Mouse (Mus musculus): Measurements from ENCODE around the gene Gm17387. TPM values are rescaled to one million over a fixed set of nuclear protein-coding genes. Genes with fewer than 3 reads are reported as not detected.

The Gm17387 gene
- polyA plus RNA-seq (2016; fragmentation: Nextera tagmentation; extraction: Ambion mirVana) = not detected in 2 replicates

DNA sequence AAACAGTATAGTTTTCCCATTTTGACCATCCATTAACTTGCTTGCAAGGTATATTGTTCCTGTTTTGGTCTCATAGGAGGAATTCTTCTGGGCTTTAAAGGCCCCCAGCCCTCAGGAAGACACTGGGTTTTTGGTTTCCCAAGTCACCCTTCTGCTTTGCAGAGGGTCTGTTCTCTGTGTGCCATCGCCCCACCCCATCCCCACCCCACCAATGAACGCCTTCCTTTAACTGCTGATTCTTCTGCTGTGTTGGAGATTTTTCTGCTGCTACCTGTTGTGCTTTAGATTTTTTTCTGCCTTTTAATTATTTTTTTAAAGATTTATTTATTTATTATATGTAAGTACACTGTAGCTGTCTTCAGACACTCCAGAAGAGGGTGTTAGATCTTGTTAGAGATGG lies at the start of gene Gm17387:
Gm17387 (plus strand) TSS at position 301 of the 400 bp plus-strand sequence.
- H3K36me3 ChIP-seq = no peaks in the 10 kb centered on the region
- no peak within 1 kb of the TSS for H3K27ac ChIP-seq
- H3K4me1 ChIP-seq = peaks cover 17% of the 10 kb centered on the region
- H3K4me3 ChIP-seq = no peak within 1 kb of the TSS
- H3K9me3 ChIP-seq (replicated peaks) = no peaks in the 10 kb centered on the region
- WGBS = 86% methylated on average over 2 of the region's 2 CpGs
- H3K27me3 ChIP-seq (ENCODE audit: low read depth, poor library complexity, severe bottlenecking) = no peaks in the 10 kb centered on the region
- DNase-seq (ENCODE audit: low spot score) = no peak

DNA sequence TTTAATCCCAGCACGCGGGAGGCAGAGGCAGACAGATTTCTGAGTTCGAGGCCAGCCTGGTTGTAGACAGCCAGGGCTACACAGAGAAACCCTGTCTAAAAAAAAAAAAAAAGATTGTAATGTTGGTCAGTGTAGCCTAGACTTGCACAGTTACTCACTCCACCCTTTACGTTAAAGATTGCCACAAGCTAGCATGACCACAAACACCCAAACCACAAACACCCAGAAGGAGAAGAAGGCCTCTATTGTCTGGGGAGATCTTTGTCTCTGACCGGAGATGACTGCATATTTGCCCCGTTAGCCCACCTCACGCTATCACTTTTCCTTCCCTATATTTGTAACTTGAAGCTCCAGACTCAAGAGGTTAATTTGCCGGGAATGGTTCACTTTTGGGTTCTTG lies 47.2 kb upstream of the Gm17387 start:
- no peak for DNase-seq (ENCODE audit: low spot score)
- no peak overlapping the region for H3K4me3 ChIP-seq
- H3K27ac ChIP-seq = no peak overlapping the region
- 0 out of 2 replicates have a peak, but pooled peaks cover 2% of the 10 kb centered on the region for H3K4me1 ChIP-seq
- no peaks in the 10 kb centered on the region for H3K36me3 ChIP-seq
- H3K9me3 ChIP-seq (replicated peaks) = no peaks in the 10 kb centered on the region
- no peaks in the 10 kb centered on the region for H3K27me3 ChIP-seq (ENCODE audit: low read depth, poor library complexity, severe bottlenecking)
- 94% methylated on average over 8 of the region's 8 CpGs for WGBS

DNA sequence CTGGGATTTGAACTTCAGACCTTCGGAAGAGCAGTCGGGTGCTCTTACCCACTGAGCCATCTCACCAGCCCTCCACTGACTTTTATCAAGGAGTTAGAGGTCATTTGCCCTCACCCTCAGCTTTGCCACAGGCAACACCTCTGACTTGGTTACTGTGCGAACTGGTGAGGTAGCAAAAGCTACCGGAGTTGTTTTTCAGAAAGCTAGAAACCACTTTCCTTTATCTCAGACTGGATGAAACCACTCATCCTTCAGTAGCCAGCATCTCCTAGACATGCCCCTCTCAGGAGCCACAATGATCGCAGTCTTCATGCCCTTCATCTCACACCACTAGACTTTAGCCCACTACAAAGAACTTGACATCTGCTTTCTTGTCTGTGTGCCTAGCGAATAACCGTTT lies 46.0 kb upstream of the Gm17387 start:
- Histone ChIP-seq H3K27me3 (ENCODE audit: low read depth, poor library complexity, severe bottlenecking) (no peaks in the 10 kb centered on the region), H3K4me3 (no peak overlapping the region), H3K4me1 (0 out of 2 replicates have a peak, but pooled peaks cover 2% of the 10 kb centered on the region), H3K9me3 (replicated peaks) (no peaks in the 10 kb centered on the region), H3K27ac (no peak overlapping the region), H3K36me3 (no peaks in the 10 kb centered on the region)
- 92% methylated on average over 7 of the region's 7 CpGs for WGBS
- no peak for DNase-seq (ENCODE audit: low spot score)

DNA sequence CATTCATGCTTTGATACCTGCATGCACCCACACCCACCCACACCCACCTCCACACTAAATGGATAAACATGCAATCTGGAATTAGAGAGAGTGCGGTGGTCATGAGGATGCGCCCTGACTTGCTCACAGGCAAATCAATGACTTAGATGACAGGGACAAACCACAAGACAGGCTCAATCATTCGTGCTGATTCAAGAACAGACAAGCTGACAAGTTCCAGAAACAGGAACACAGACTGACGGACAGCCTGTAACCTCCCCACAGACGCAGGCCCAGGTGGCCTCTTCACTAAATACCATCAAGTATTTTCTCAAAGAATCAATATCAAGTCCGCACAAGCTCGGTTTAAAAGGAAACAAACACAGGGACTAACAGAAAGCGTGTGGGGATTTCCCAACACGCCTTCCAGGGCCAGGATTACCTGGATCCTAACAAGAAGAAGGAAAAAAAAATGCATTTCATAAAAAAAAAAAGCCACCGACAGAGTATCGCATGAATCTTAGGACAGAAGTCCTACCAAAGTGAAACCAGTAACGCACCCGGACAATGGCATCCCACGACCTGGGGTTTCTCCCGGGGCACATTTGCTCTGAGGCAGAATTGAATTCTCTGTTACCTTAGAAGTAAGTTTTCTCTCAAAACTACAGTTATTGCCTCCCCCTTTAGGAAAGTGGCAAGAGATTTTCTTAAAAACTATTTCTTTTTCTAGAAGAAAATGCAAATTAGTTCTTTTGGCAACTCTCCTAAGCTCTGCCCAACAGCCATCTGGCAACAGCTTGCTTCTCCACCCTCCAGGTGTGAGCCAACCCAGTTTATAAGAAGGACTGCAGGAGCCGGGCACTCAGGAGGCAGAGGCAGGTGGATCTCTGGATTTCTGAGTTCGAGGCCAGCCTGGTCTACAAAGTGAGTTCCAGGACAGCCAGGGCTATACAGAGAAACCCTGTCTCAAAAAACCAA lies 41.5 kb upstream of the Gm17387 start:
- Histone ChIP-seq H3K27me3 (ENCODE audit: low read depth, poor library complexity, severe bottlenecking) (no peaks in the 10 kb centered on the region), H3K27ac (no peak overlapping the region), H3K36me3 (no peaks in the 10 kb centered on the region), H3K4me3 (no peak overlapping the region), H3K4me1 (peaks cover 16% of the 10 kb centered on the region), H3K9me3 (replicated peaks) (no peaks in the 10 kb centered on the region)
- no peak for DNase-seq (ENCODE audit: low spot score)
- 86% methylated on average over 17 of the region's 17 CpGs for WGBS

DNA sequence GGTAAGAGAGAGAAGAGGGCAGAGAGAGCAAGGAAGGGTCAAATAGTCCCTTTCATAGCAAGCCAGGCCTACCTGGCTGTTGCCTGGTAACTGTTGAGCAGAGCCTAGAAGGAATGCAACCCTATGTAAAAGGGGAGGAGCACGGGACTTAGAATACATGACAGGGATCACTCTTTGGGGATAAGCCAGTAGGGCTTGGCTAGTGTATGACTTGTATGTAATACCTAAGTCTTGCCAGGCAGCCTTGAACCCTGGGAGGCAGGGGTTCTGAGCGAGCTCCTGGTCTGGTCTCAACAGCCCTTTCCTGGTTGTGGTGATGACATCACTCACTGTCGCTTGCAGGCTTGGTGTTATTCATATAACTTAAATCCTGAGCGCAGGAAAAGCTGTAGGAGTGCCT lies 39.9 kb upstream of the Gm17387 start:
- Histone ChIP-seq H3K4me1 (peaks cover 16% of the 10 kb centered on the region), H3K4me3 (no peak overlapping the region), H3K27me3 (ENCODE audit: low read depth, poor library complexity, severe bottlenecking) (no peaks in the 10 kb centered on the region), H3K9me3 (replicated peaks) (no peaks in the 10 kb centered on the region), H3K27ac (no peak overlapping the region), H3K36me3 (no peaks in the 10 kb centered on the region)
- DNase-seq (ENCODE audit: low spot score) = no peak
- 83% methylated on average over 4 of the region's 4 CpGs for WGBS

DNA sequence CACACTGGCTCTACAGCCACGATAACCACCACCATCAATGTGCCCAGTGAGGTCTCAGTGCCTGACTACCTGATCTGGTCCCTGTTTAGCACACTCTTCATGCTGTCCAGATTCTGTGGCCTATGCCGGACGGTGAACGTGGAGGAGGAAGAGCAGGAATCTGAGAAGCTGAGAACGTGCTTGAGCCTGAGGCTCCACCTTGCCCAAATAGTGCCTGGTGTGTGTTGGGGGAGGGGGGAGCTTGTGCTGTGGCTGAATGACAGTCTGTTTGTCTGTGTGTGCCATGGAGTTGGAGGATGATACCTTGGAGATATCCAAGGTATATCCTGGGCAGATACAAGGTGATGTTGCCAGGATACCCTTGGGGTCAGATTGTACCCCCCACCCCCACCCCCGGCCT lies 38.7 kb upstream of the Gm17387 start:
- H3K4me3 ChIP-seq = no peak overlapping the region
- peaks cover 16% of the 10 kb centered on the region for H3K4me1 ChIP-seq
- 68% methylated on average over 6 of the region's 6 CpGs for WGBS
- no peaks in the 10 kb centered on the region for H3K27me3 ChIP-seq (ENCODE audit: low read depth, poor library complexity, severe bottlenecking)
- H3K27ac ChIP-seq = peak overlapping the region; percentile 37; the same call in 1 of the 2 replicates
- H3K36me3 ChIP-seq = no peaks in the 10 kb centered on the region
- DNase-seq (ENCODE audit: low spot score) = no peak
- H3K9me3 ChIP-seq (replicated peaks) = no peaks in the 10 kb centered on the region

DNA sequence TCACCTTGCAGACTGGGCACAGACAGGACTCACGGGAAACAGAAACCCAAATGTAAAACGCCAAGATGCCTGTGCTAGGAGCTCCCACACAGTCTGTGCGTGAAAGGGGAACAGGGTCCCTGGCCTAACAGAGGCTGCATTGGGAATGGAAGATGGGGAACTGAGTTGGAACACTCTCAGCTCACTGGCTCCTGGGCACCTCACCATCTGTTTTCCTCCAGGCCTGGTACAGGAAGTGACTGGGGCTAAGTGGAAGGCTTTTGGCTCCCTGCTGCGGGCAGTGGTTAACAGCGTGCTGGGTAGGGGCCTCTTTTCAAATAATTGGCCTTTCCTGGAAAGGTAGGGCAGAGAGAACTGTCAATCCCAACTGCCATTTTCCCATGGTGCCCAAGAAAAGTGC lies 38.3 kb upstream of the Gm17387 start:
- Histone ChIP-seq H3K9me3 (replicated peaks) (no peaks in the 10 kb centered on the region), H3K4me1 (peaks cover 16% of the 10 kb centered on the region), H3K27ac (peak overlapping the region; percentile 37; the same call in 1 of the 2 replicates), H3K4me3 (no peak overlapping the region), H3K36me3 (no peaks in the 10 kb centered on the region), H3K27me3 (ENCODE audit: low read depth, poor library complexity, severe bottlenecking) (no peaks in the 10 kb centered on the region)
- DNase-seq (ENCODE audit: low spot score) = no peak
- WGBS = 60% methylated on average over 5 of the region's 5 CpGs

DNA sequence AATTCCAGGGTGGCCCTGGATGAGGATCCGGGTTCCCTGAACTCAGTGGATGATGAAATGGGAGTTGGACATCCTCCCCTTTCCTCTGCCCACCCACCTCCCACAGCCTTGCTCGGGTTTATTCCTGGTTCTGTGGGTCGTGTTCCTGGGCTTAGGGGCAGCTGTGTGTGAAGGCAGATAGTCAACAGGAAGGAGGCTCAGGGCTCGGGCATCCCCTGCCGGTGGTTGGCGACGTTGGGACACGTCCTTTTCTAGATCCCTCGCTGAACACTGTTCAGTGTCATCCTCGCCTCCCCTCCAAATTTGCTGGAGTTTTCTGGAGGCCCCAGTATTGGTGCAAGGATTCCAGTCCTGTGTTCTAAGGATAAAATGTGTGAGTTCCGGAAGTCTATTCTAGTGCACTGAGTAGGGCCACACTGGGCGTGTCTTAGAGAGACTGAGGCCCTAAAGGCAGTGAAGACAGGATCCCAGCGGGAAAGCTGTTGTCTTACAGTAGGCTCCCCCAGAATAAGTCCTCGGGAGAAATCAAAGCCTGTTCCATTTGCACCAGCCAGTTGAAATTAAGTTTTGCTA lies 37.7 kb upstream of the Gm17387 start:
- Histone ChIP-seq H3K36me3 (no peaks in the 10 kb centered on the region), H3K4me1 (peaks cover 16% of the 10 kb centered on the region)

DNA sequence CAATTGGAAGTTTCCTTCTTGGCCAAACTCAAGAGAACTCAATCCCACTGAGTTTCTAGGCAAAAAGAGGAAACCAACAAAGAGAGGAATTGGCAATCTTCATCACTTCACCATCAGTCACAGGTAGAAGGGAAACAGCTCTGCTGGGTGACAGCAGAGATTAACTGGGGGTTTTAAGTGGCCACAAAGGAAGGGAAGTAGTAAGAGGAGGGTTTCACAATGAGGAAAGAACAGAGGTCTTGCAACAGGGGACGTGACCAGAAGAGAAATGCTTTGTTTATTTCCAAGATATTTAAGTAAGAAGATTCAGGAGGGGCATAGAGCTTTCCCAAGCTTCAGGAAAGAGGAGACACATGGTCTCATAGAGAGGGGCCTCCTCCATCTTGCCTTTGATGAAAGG lies 31.1 kb upstream of the Gm17387 start:
- no peaks in the 10 kb centered on the region for H3K4me1 ChIP-seq
- H3K36me3 ChIP-seq = no peaks in the 10 kb centered on the region
- no peak for DNase-seq (ENCODE audit: low spot score)
- no peaks in the 10 kb centered on the region for H3K9me3 ChIP-seq (replicated peaks)
- no peak overlapping the region for H3K27ac ChIP-seq
- H3K27me3 ChIP-seq (ENCODE audit: low read depth, poor library complexity, severe bottlenecking) = no peaks in the 10 kb centered on the region
- no peak overlapping the region for H3K4me3 ChIP-seq
- 51% methylated on average over 1 of the region's 1 CpGs for WGBS

More for the DNA sequence above, 37.7 kb upstream of the Gm17387 start:
- H3K27ac ChIP-seq = peak overlapping the region; percentile 56; the same call in 1 of the 2 replicates
- WGBS = 85% methylated on average over 14 of the region's 14 CpGs
- no peaks in the 10 kb centered on the region for H3K27me3 ChIP-seq (ENCODE audit: low read depth, poor library complexity, severe bottlenecking)
- H3K9me3 ChIP-seq (replicated peaks) = no peaks in the 10 kb centered on the region
- no peak for DNase-seq (ENCODE audit: low spot score)
- no peak overlapping the region for H3K4me3 ChIP-seq

DNA sequence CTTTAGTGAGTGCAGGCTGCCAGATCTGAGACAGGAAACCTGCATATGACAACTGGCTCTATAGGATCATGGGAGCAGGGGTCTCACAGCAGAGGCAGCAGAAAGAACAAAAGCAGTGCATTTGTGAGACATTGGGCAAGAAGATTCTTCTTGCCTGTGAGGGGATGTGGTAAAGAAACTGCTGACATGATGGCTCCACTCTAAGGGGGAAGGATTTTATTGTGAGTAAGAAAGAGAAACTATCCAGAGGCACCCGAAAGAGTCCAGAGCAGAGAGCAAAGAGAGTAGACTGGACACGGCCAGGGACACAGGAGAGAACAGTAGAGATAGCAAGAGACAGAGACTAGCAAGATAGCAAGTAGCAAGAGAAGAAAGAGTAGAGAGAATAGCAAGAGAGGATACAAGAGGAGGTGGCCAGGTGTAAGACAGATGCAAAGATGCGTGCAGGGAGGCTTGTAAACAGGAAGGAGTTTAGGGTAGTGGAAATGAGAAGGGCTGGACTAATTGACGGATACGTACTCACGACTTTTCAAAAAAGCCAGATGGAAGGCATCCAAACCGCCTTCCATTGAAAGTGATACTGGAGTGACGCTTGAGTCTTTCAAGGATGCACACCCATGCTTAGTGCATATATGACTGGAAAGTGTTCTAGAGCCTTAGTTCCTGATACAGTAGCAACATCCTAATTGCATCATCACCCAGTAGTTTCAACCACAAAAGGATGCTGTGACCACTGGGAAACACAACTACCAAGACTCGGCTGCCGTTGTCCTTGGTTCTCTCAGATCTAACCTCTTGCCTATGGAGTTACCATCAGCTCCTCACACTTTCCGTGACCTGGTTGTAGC lies 29.9 kb upstream of the Gm17387 start:
- H3K36me3 ChIP-seq = no peaks in the 10 kb centered on the region
- no peak overlapping the region for H3K27ac ChIP-seq
- DNase-seq (ENCODE audit: low spot score) = no peak
- H3K9me3 ChIP-seq (replicated peaks) = no peaks in the 10 kb centered on the region
- WGBS = 90% methylated on average over 11 of the region's 11 CpGs
- no peaks in the 10 kb centered on the region for H3K4me1 ChIP-seq
- H3K27me3 ChIP-seq (ENCODE audit: low read depth, poor library complexity, severe bottlenecking) = no peaks in the 10 kb centered on the region
- H3K4me3 ChIP-seq = no peak overlapping the region

DNA sequence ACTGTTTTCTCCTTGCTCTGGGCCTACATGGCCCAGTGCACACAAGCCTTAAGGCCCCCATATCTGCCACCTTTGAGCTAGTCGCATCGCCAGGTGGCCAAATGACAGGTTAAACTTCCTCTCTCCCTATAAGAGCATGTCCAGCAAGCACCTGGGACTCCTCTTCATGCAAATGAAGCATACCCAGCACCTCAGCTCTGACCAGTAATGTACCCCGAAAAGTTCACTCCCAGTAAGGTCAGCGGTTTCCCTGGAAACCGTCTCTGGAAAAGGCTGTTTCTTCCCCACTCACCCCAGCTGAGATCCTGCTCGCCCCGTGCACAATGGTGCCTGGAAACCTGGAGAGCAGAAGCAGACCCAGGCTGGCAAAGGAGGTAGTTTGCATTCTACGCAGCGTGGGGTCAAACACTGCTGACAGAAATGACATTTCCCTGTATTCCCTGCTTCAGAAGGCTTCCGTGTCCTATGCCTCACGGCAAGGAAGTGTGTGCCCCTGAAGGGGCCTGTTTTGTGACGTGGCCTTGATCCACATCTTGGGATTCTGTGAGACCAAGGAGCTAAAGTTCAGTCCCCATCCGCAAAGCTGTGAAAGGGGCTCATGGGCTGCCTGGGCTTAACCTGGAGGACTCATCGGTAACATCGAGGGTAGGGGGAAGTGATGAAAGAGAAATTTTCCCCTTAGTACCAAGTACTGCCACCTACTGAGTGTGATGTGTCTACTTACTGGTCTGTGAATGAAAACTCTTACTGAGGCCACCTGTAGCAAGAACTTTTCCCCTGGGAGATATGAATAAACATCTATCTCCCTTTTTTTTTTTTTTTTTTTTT lies 27.8 kb upstream of the Gm17387 start:
- Histone ChIP-seq H3K27ac (no peak overlapping the region), H3K4me3 (no peak overlapping the region), H3K4me1 (no peaks in the 10 kb centered on the region), H3K9me3 (replicated peaks) (no peaks in the 10 kb centered on the region), H3K27me3 (ENCODE audit: low read depth, poor library complexity, severe bottlenecking) (no peaks in the 10 kb centered on the region), H3K36me3 (no peaks in the 10 kb centered on the region)
- DNase-seq (ENCODE audit: low spot score) = no peak
- 79% methylated on average over 15 of the region's 15 CpGs for WGBS
